Comparison of ENCODE assay signal across 10 mouse cellular contexts in genomic region chr7:45470869-45471268, GRCm38 (mm10). TPM values are rescaled to one million over a fixed set of nuclear protein-coding genes. Genes with fewer than 3 reads are reported as not detected.
DNase-seq lines count a peak whose midpoint lies in the region; ATAC-seq lines count a peak whose summit lies in the region.
"Had no signal": no experiment of that assay in that cellular context is flagged by ENCODE, and none has a peak within 500 bp of the region (broad histone marks: within the 10 kb centered on the region; RNA-seq: fewer than 3 reads in every experiment).

No protein-coding gene starts in this region.

- no peaks in the 10 kb centered on the region for H3K4me1 ChIP-seq in hindbrain, embryonic 11.5 days (replicated peaks; ENCODE audit: control insufficient read depth, insufficient read depth, low read length)
- H3K4me1 ChIP-seq in hindbrain, embryonic 16.5 days (ENCODE audit: control insufficient read depth, insufficient read depth, low read depth, low read length): peaks cover 7% of the 10 kb centered on the region

- H3K4me3 ChIP-seq in hindbrain, embryonic 11.5 days (ENCODE audit: low read depth, low read length): no peak overlapping the region
- H3K4me3 ChIP-seq in hindbrain, embryonic 16.5 days (ENCODE audit: low read length): no peak overlapping the region
- H3K4me3 ChIP-seq: embryonic facial prominence, embryonic 15.5 days; limb, embryonic 13.5 days had no signal

- H3K27ac ChIP-seq in hindbrain, embryonic 11.5 days (ENCODE audit: low read depth, low read length): no peak overlapping the region
- H3K27ac ChIP-seq in hindbrain, embryonic 16.5 days (ENCODE audit: low read depth, low read length): no peak overlapping the region
- H3K27ac ChIP-seq: embryonic facial prominence, embryonic 15.5 days; limb, embryonic 13.5 days had no signal

- no peaks in the 10 kb centered on the region for H3K36me3 ChIP-seq in hindbrain, embryonic 11.5 days (ENCODE audit: control insufficient read depth, insufficient read depth, low read length)
- H3K36me3 ChIP-seq in hindbrain, embryonic 16.5 days (ENCODE audit: control insufficient read depth, insufficient read depth, low read length): no peaks in the 10 kb centered on the region
- H3K36me3 ChIP-seq: embryonic facial prominence, embryonic 15.5 days; limb, embryonic 13.5 days had no signal

- DNase-seq in hindbrain, embryonic 11.5 days (ENCODE audit: low spot score): peak; percentile 83
- peak; percentile 78 to 80 for DNase-seq in layer of hippocampus, postnatal 10 days (ENCODE audit: low spot score in 2 of 2)
- DNase-seq in mesoderm, embryonic 11.5 days (ENCODE audit: low read depth, low spot score): peak; percentile 69
- DNase-seq in thymus, postnatal 0 days (ENCODE audit: low spot score): peak; percentile 77

- no peak for ATAC-seq in hindbrain, embryonic 11.5 days (ENCODE audit: low FRiP score)
- ATAC-seq in hindbrain, embryonic 16.5 days: no peak
- peak; percentile 59 for ATAC-seq in CD4-positive, CD25-positive, alpha-beta regulatory T cell, adult 4 months
- ATAC-seq in activated CD4-positive, CD25-positive, alpha-beta regulatory T cell, adult 4 months: peak; percentile 55
- ATAC-seq in erythroid progenitor cell, adult 5-6 weeks (replicated peaks; ENCODE audit: low FRiP score, poor library complexity, severe bottlenecking): peak; percentile 72

- no peaks in the 10 kb centered on the region for H3K9me3 ChIP-seq in hindbrain, embryonic 11.5 days (ENCODE audit: control insufficient read depth, low read length)
- no peaks in the 10 kb centered on the region for H3K9me3 ChIP-seq in hindbrain, embryonic 16.5 days (ENCODE audit: control insufficient read depth, low read length)
- H3K9me3 ChIP-seq: embryonic facial prominence, embryonic 15.5 days; limb, embryonic 13.5 days had no signal

- H3K9ac ChIP-seq in hindbrain, embryonic 11.5 days (ENCODE audit: low read depth, low read length): no peak overlapping the region
- H3K9ac ChIP-seq in hindbrain, embryonic 16.5 days (ENCODE audit: low read depth, low read length): no peak overlapping the region
- H3K9ac ChIP-seq: embryonic facial prominence, embryonic 15.5 days; limb, embryonic 13.5 days had no signal

- H3K27me3 ChIP-seq in hindbrain, embryonic 11.5 days (ENCODE audit: control insufficient read depth, insufficient read depth, low read length): no peaks in the 10 kb centered on the region
- H3K27me3 ChIP-seq in hindbrain, embryonic 16.5 days (replicated peaks; ENCODE audit: control insufficient read depth, insufficient read depth, low read length): no peaks in the 10 kb centered on the region
- H3K27me3 ChIP-seq: embryonic facial prominence, embryonic 15.5 days; limb, embryonic 13.5 days had no signal

- 10% methylated on average over 3 of the region's 3 CpGs for WGBS in hindbrain, embryonic 11.5 days
- WGBS in hindbrain, embryonic 16.5 days: 16% methylated on average over 3 of the region's 3 CpGs

- H3K4me2 ChIP-seq in hindbrain, embryonic 11.5 days (replicated peaks; ENCODE audit: low read depth, low read length): no peak overlapping the region
- no peak overlapping the region for H3K4me2 ChIP-seq in hindbrain, embryonic 16.5 days (ENCODE audit: low read length)
- H3K4me2 ChIP-seq: embryonic facial prominence, embryonic 15.5 days; limb, embryonic 13.5 days had no signal

RNA-seq across cellular contexts. Expression of gene Bax, which starts 4.2 kb away (rescaled TPM):
- 128 and 196 TPM in 2 replicates for polyA plus RNA-seq in hindbrain, embryonic 11.5 days (2014; fragmentation: Nextera tagmentation; extraction: Ambion mirVana)
- 226 and 242 TPM in 2 replicates for polyA plus RNA-seq in hindbrain, embryonic 16.5 days (2015; fragmentation: Nextera tagmentation; extraction: Ambion mirVana)
- polyA plus RNA-seq in CD4-positive, CD25-positive, alpha-beta regulatory T cell, adult 4 months (2017; shearing (Covaris generic)): 100 to 1,000 TPM; 146 to 164 TPM
- polyA plus RNA-seq in activated CD4-positive, CD25-positive, alpha-beta regulatory T cell, adult 4 months (2017; shearing (Covaris generic)): 100 to 1,000 TPM in 1 of 2 experiments, 10 to 100 TPM in 1; 94.5 to 202 TPM
- total RNA-seq in erythroid progenitor cell, adult 5-6 weeks (2015; ENCODE audit: low replicate concordance): 10.1 and 43.6 TPM in 2 replicates
- total RNA-seq in erythroid progenitor cell, adult 5-6 weeks (2017; ENCODE audit: low replicate concordance): 10.3 and 15.9 TPM in 2 replicates
- total RNA-seq in layer of hippocampus, postnatal 10 days (2021): 100 to 1,000 TPM; 103 to 123 TPM
- polyA plus RNA-seq in thymus, postnatal 0 days (2015; fragmentation: Nextera tagmentation; extraction: Ambion mirVana): 177 and 178 TPM in 2 replicates

RNA-seq across cellular contexts. Expression of gene Tulp2, which starts 10.8 kb away (rescaled TPM):
- polyA plus RNA-seq in hindbrain, embryonic 11.5 days (2014; fragmentation: Nextera tagmentation; extraction: Ambion mirVana): 0.40 and 0.54 TPM in 2 replicates
- polyA plus RNA-seq in hindbrain, embryonic 16.5 days (2015; fragmentation: Nextera tagmentation; extraction: Ambion mirVana): 0.20 and 0.30 TPM in 2 replicates
- polyA plus RNA-seq in CD4-positive, CD25-positive, alpha-beta regulatory T cell, adult 4 months (2017; shearing (Covaris generic)): 1 to 10 TPM; 1.2 TPM
- under 1 TPM in 1 of 2 experiments, not detected in 1; 0.44 TPM for polyA plus RNA-seq in activated CD4-positive, CD25-positive, alpha-beta regulatory T cell, adult 4 months (2017; shearing (Covaris generic))
- total RNA-seq in erythroid progenitor cell, adult 5-6 weeks (2015; ENCODE audit: low replicate concordance): 0.84 TPM in 1 of 2 replicates, not detected in the other
- not detected in 2 replicates for total RNA-seq in erythroid progenitor cell, adult 5-6 weeks (2017; ENCODE audit: low replicate concordance)
- total RNA-seq in layer of hippocampus, postnatal 10 days (2021): under 1 TPM in 1 of 2 experiments, not detected in 1; 0.23 TPM
- polyA plus RNA-seq in thymus, postnatal 0 days (2015; fragmentation: Nextera tagmentation; extraction: Ambion mirVana): 2.6 and 2.8 TPM in 2 replicates

RNA-seq across cellular contexts. Expression of gene Ftl1, which starts 11.2 kb away (rescaled TPM):
- polyA plus RNA-seq in hindbrain, embryonic 11.5 days (2014; fragmentation: Nextera tagmentation; extraction: Ambion mirVana): 5,748 and 5,943 TPM in 2 replicates
- 5,303 and 5,527 TPM in 2 replicates for polyA plus RNA-seq in hindbrain, embryonic 16.5 days (2015; fragmentation: Nextera tagmentation; extraction: Ambion mirVana)
- polyA plus RNA-seq in CD4-positive, CD25-positive, alpha-beta regulatory T cell, adult 4 months (2017; shearing (Covaris generic)): 1,000 to 10,000 TPM; 1,962 to 2,374 TPM
- 1,000 to 10,000 TPM; 1,527 to 1,850 TPM for polyA plus RNA-seq in activated CD4-positive, CD25-positive, alpha-beta regulatory T cell, adult 4 months (2017; shearing (Covaris generic))
- total RNA-seq in erythroid progenitor cell, adult 5-6 weeks (2015; ENCODE audit: low replicate concordance): 2,156 and 2,353 TPM in 2 replicates
- total RNA-seq in erythroid progenitor cell, adult 5-6 weeks (2017; ENCODE audit: low replicate concordance): 950 and 960 TPM in 2 replicates
- 100 to 1,000 TPM; 429 to 433 TPM for total RNA-seq in layer of hippocampus, postnatal 10 days (2021)
- 3,702 and 3,772 TPM in 2 replicates for polyA plus RNA-seq in thymus, postnatal 0 days (2015; fragmentation: Nextera tagmentation; extraction: Ambion mirVana)

RNA-seq across cellular contexts. Expression of gene Gm45808, which starts 15.7 kb away (rescaled TPM):
- polyA plus RNA-seq in hindbrain, embryonic 11.5 days (2014; fragmentation: Nextera tagmentation; extraction: Ambion mirVana): not detected in 2 replicates
- not detected in 2 replicates for polyA plus RNA-seq in hindbrain, embryonic 16.5 days (2015; fragmentation: Nextera tagmentation; extraction: Ambion mirVana)
- polyA plus RNA-seq in CD4-positive, CD25-positive, alpha-beta regulatory T cell, adult 4 months (2017; shearing (Covaris generic)): under 1 TPM in 1 of 2 experiments, not detected in 1; 0.62 TPM
- polyA plus RNA-seq in activated CD4-positive, CD25-positive, alpha-beta regulatory T cell, adult 4 months (2017; shearing (Covaris generic)): not detected
- total RNA-seq in erythroid progenitor cell, adult 5-6 weeks (2015; ENCODE audit: low replicate concordance): not detected in 2 replicates
- 4.9 TPM in 1 of 2 replicates, not detected in the other for total RNA-seq in erythroid progenitor cell, adult 5-6 weeks (2017; ENCODE audit: low replicate concordance)
- total RNA-seq in layer of hippocampus, postnatal 10 days (2021): 1 to 10 TPM; 1.2 to 1.4 TPM
- polyA plus RNA-seq in thymus, postnatal 0 days (2015; fragmentation: Nextera tagmentation; extraction: Ambion mirVana): not detected in 2 replicates
- polyA plus RNA-seq: embryonic facial prominence, embryonic 15.5 days; limb, embryonic 13.5 days had no signal

RNA-seq across cellular contexts. Expression of gene Dhdh, which starts 17.7 kb away (rescaled TPM):
- polyA plus RNA-seq in hindbrain, embryonic 11.5 days (2014; fragmentation: Nextera tagmentation; extraction: Ambion mirVana): 2.9 and 4.1 TPM in 2 replicates
- 4.0 and 4.3 TPM in 2 replicates for polyA plus RNA-seq in hindbrain, embryonic 16.5 days (2015; fragmentation: Nextera tagmentation; extraction: Ambion mirVana)
- polyA plus RNA-seq in CD4-positive, CD25-positive, alpha-beta regulatory T cell, adult 4 months (2017; shearing (Covaris generic)): 1 to 10 TPM; 1.1 to 2.7 TPM
- polyA plus RNA-seq in activated CD4-positive, CD25-positive, alpha-beta regulatory T cell, adult 4 months (2017; shearing (Covaris generic)): 1 to 10 TPM in 1 of 2 experiments, under 1 TPM in 1; 0.61 to 1.3 TPM
- total RNA-seq in erythroid progenitor cell, adult 5-6 weeks (2015; ENCODE audit: low replicate concordance): 0.42 and 3.6 TPM in 2 replicates
- total RNA-seq in erythroid progenitor cell, adult 5-6 weeks (2017; ENCODE audit: low replicate concordance): 1.0 and 1.6 TPM in 2 replicates
- total RNA-seq in layer of hippocampus, postnatal 10 days (2021): 1 to 10 TPM; 2.0 to 2.6 TPM
- 1.1 and 1.5 TPM in 2 replicates for polyA plus RNA-seq in thymus, postnatal 0 days (2015; fragmentation: Nextera tagmentation; extraction: Ambion mirVana)

Comparison
In these comparisons a context has a peak if more than half of its experiments do, and no peak if none do; other contexts are left out.
1. ATAC-seq: peak in CD4-positive, CD25-positive, alpha-beta regulatory T cell, adult 4 months (single experiment), activated CD4-positive, CD25-positive, alpha-beta regulatory T cell, adult 4 months (single experiment) and erythroid progenitor cell, adult 5-6 weeks (single experiment); none in hindbrain, embryonic 11.5 days (single experiment) and hindbrain, embryonic 16.5 days (single experiment).
2. Peak in every context shown above with its lines, with median percentiles within 50 percentile points of each other: DNase-seq.